Mouse (Mus musculus): ENCODE data around the gene Lap3. TPM values are rescaled to one million over a fixed set of nuclear protein-coding genes. Genes with fewer than 3 reads are reported as not detected.

Gene Lap3
- total RNA-seq, 2 experiments from 2014 or later, result 71.6 to 79.9 TPM

Other genes with a start within 250 kb of the Lap3 start
- gene Qdpr, start 43.1 kb upstream of the Lap3 start, total RNA-seq (2021), result 100 to 1,000 TPM; 118 to 124 TPM
- not detected for gene Clrn2, start 39.6 kb upstream of the Lap3 start, total RNA-seq (2021)
- 10 to 100 TPM; 45.1 to 49.1 TPM for gene Med28, start 26.9 kb downstream of the Lap3 start, total RNA-seq (2021)
- gene Fam184b, start 146.2 kb downstream of the Lap3 start, total RNA-seq (2021), result 1 to 10 TPM; 1.8 to 2.0 TPM
- gene Ncapg, start 176.5 kb downstream of the Lap3 start, total RNA-seq (2021), result 10 to 100 TPM; 11.6 to 14.3 TPM

All from gastrocnemius, postnatal 4 days (tissue).